Mouse (Mus musculus) heart, embryonic 14.5 days (tissue): ENCODE measurements around the gene Plekhg3. TPM values are rescaled to one million over a fixed set of nuclear protein-coding genes. Genes with fewer than 3 reads are reported as not detected.

Experiments used
- ATAC-seq: fragments of 200-750 bp; cut with Nextera tagmentation; 2 replicates; pipeline ENCODE4 v1.8.0; 2017; ENCODE audit warnings: low read depth, moderate TSS enrichment; ENCODE audit not compliant: insufficient number of reproducible peaks, insufficient read depth, low FRiP score
- H3K27ac ChIP-seq, 2 experiments: fragments of 200-500 bp in 1 of 2; fragments of 300-500 bp in 1 of 2; sonication (generic) in 1 of 2; replicated peaks in 1 of 2; 2 replicates each; pipeline ENCODE4 v1.5.1; 2012 to 2014; ENCODE audit warnings: low read depth in 2 of 2, low read length in 2 of 2, control low read depth in 1 of 2, mild to moderate bottlenecking in 1 of 2, mixed read lengths in 1 of 2; ENCODE audit not compliant: control insufficient read depth in 1 of 2, insufficient read depth in 1 of 2
- H3K27me3 ChIP-seq: fragments of 300-500 bp; sonication (generic); 2 replicates; pipeline ENCODE4 v1.6.1; 2014; ENCODE audit warnings: mild to moderate bottlenecking, low read length, control low read depth; ENCODE audit not compliant: control insufficient read depth, insufficient read depth
- H3K36me3 ChIP-seq: fragments of 300-500 bp; sonication (generic); 2 replicates; pipeline ENCODE4 v1.6.1; 2014; ENCODE audit warnings: mild to moderate bottlenecking, control low read depth, low read length, mixed read lengths; ENCODE audit not compliant: control insufficient read depth, insufficient read depth
- H3K4me1 ChIP-seq, 2 experiments: fragments of 200-500 bp in 1 of 2; fragments of 300-500 bp in 1 of 2; sonication (generic) in 1 of 2; 2 replicates each; pipeline ENCODE4 v1.6.1; 2012 to 2014; ENCODE audit warnings: low read length in 2 of 2, control low read depth in 1 of 2, mixed read lengths in 1 of 2; ENCODE audit not compliant: control insufficient read depth in 2 of 2, insufficient read depth in 2 of 2
- H3K4me2 ChIP-seq: fragments of 300-500 bp; sonication (generic); 2 replicates; pipeline ENCODE4 v1.6.1; 2014; ENCODE audit warnings: mild to moderate bottlenecking, low read length
- H3K4me3 ChIP-seq, 2 experiments: fragments of 200-500 bp in 1 of 2; fragments of 300-500 bp in 1 of 2; sonication (generic) in 1 of 2; 2 replicates each; pipeline ENCODE4 v1.5.1; 2012 to 2014; ENCODE audit warnings: low read length in 2 of 2, mild to moderate bottlenecking in 2 of 2, control low read depth in 1 of 2, low read depth in 1 of 2, moderate library complexity in 1 of 2; ENCODE audit not compliant: control insufficient read depth in 1 of 2, insufficient read depth in 1 of 2
- H3K9ac ChIP-seq: fragments of 300-500 bp; sonication (generic); 2 replicates; pipeline ENCODE4 v1.6.1; 2014; ENCODE audit warnings: mild to moderate bottlenecking, low read length
- H3K9me3 ChIP-seq: fragments of 300-500 bp; sonication (generic); 2 replicates; pipeline ENCODE4 v1.6.1; 2016; ENCODE audit warnings: low read length, control low read depth; ENCODE audit not compliant: control insufficient read depth
- WGBS: fragments of 180-500 bp; shearing (Covaris S2); extraction: QIAGEN DNeasy Blood & Tissue Kit; methylation state at CpG from one replicate; pipeline ENCODE4 v1.1.7; 2014; 5-methylcytosine and 5-hydroxymethylcytosine counted together
- polyA plus RNA-seq: library from polyadenylated mRNA; unstranded; fragments of >200 nt; fragmentation: Nextera tagmentation; extraction: Ambion mirVana; gene quantifications from 2 replicates; pipeline ENCODE4 v1.2.1, GENCODE M21; 2014

Plekhg3 gene
- polyA plus RNA-seq, 1 experiment from 2014 or later = 7.5 TPM

- Histone ChIP-seq H3K36me3 (no peaks in the 10 kb centered on the region), H3K4me3 (no peak overlapping the region), H3K4me1 (no peaks in the 10 kb centered on the region), H3K27me3 (no peaks in the 10 kb centered on the region), H3K27ac (0 out of 4 replicates have a peak overlapping the region, but pooled peaks of 1 of the 2 experiments have one; percentile 12), H3K9ac (no peak overlapping the region), H3K4me2 (no peak overlapping the region), H3K9me3 (no peaks in the 10 kb centered on the region)
- WGBS = 40% methylated on average over 5 of the region's 5 CpGs
- ATAC-seq = no peak
These were observed 37.2 kb upstream of the Plekhg3 start for GRCm38 (mm10) chr12:76493462-76493861.

- 62% methylated on average over 4 of the region's 4 CpGs for WGBS
- no peaks in the 10 kb centered on the region for H3K27me3 ChIP-seq
- H3K4me3 ChIP-seq = no peak overlapping the region
- no peak for ATAC-seq
- H3K36me3 ChIP-seq = no peaks in the 10 kb centered on the region
- H3K9ac ChIP-seq = no peak overlapping the region
- H3K27ac ChIP-seq = no peak overlapping the region
- no peak overlapping the region for H3K4me2 ChIP-seq
- H3K9me3 ChIP-seq = no peaks in the 10 kb centered on the region
- no peaks in the 10 kb centered on the region for H3K4me1 ChIP-seq
These were observed 35.3 kb upstream of the Plekhg3 start for GRCm38 (mm10) chr12:76495381-76495780.

- no peak for ATAC-seq
- H3K9ac ChIP-seq = no peak overlapping the region
- H3K36me3 ChIP-seq = no peaks in the 10 kb centered on the region
- H3K27me3 ChIP-seq = no peaks in the 10 kb centered on the region
- no peak overlapping the region for H3K4me3 ChIP-seq
- 0 out of 2 replicates have a peak overlapping the region, but pooled peaks have one; percentile 16 for H3K4me2 ChIP-seq
- H3K27ac ChIP-seq = no peak overlapping the region
- WGBS = 26% methylated on average over 12 of the region's 12 CpGs
- H3K4me1 ChIP-seq = 0 out of 4 replicates have a peak, but pooled peaks cover 0 to 4% of the 10 kb centered on the region in 2 experiments
- no peaks in the 10 kb centered on the region for H3K9me3 ChIP-seq
These were observed 34.4 kb upstream of the Plekhg3 start for GRCm38 (mm10) chr12:76496324-76496723.

- Histone ChIP-seq H3K4me2 (no peak overlapping the region), H3K27me3 (no peaks in the 10 kb centered on the region), H3K27ac (no peak overlapping the region), H3K4me3 (no peak overlapping the region), H3K36me3 (no peaks in the 10 kb centered on the region), H3K9ac (no peak overlapping the region), H3K4me1 (peaks cover 2 to 6% of the 10 kb centered on the region in 2 experiments; a peak in 1 of 4 replicates), H3K9me3 (no peaks in the 10 kb centered on the region)
- 82% methylated on average over 9 of the region's 9 CpGs for WGBS
- ATAC-seq = no peak
These were observed 31.4 kb upstream of the Plekhg3 start for GRCm38 (mm10) chr12:76499276-76499675.

GRCm38 (mm10) chr12:76500055-76500454, 30.6 kb upstream of the Plekhg3 start:
- no peak for ATAC-seq
- no peak overlapping the region for H3K9ac ChIP-seq
- H3K4me1 ChIP-seq = peaks cover 2 to 6% of the 10 kb centered on the region in 2 experiments; a peak in 1 of 4 replicates
- H3K4me3 ChIP-seq = no peak overlapping the region
- H3K9me3 ChIP-seq = no peaks in the 10 kb centered on the region
- no peaks in the 10 kb centered on the region for H3K36me3 ChIP-seq
- 81% methylated on average over 6 of the region's 6 CpGs for WGBS
- no peak overlapping the region for H3K27ac ChIP-seq
- no peak overlapping the region for H3K4me2 ChIP-seq
- no peaks in the 10 kb centered on the region for H3K27me3 ChIP-seq

GRCm38 (mm10) chr12:76500896-76501295, 29.8 kb upstream of the Plekhg3 start:
- Histone ChIP-seq H3K4me1 (peaks cover 2 to 6% of the 10 kb centered on the region in 2 experiments; a peak in 1 of 4 replicates), H3K27ac (no peak overlapping the region), H3K4me2 (no peak overlapping the region), H3K4me3 (no peak overlapping the region), H3K36me3 (no peaks in the 10 kb centered on the region), H3K27me3 (no peaks in the 10 kb centered on the region), H3K9me3 (no peaks in the 10 kb centered on the region), H3K9ac (no peak overlapping the region)
- no peak for ATAC-seq
- 28% methylated on average over 3 of the region's 3 CpGs for WGBS

- WGBS = 52% methylated on average over 5 of the region's 5 CpGs
These were observed 27.7 kb upstream of the Plekhg3 start for GRCm38 (mm10) chr12:76502981-76503380.

GRCm38 (mm10) chr12:76506522-76506921, 24.2 kb upstream of the Plekhg3 start:
- Histone ChIP-seq H3K4me1 (peaks cover 10 to 16% of the 10 kb centered on the region in 2 experiments), H3K27ac (peak overlapping the region; percentile 58 to 61), H3K4me2 (no peak overlapping the region), H3K36me3 (no peaks in the 10 kb centered on the region), H3K9me3 (no peaks in the 10 kb centered on the region), H3K4me3 (no peak overlapping the region), H3K27me3 (no peaks in the 10 kb centered on the region), H3K9ac (peak overlapping the region; percentile 1; the same call in 1 of the 2 replicates)
- WGBS = 21% methylated on average over 2 of the region's 2 CpGs
- ATAC-seq = peak; percentile 89

More at GRCm38 (mm10) chr12:76502981-76503380, 27.7 kb upstream of the Plekhg3 start:
- H3K4me1 ChIP-seq = peaks cover 10 to 21% of the 10 kb centered on the region in 2 experiments
- 0 out of 4 replicates have a peak overlapping the region, but pooled peaks of 1 of the 2 experiments have one; percentile 24 for H3K27ac ChIP-seq
- no peak for ATAC-seq
- H3K4me3 ChIP-seq = no peak overlapping the region
- H3K27me3 ChIP-seq = no peaks in the 10 kb centered on the region
- H3K36me3 ChIP-seq = no peaks in the 10 kb centered on the region
- H3K9ac ChIP-seq = no peak overlapping the region
- H3K9me3 ChIP-seq = no peaks in the 10 kb centered on the region
- H3K4me2 ChIP-seq = no peak overlapping the region
